Mouse (Mus musculus) c-Kit-positive CD71-negative TER-119-negative erythroid progenitor cells, embryonic 14.5 days (primary cell): ENCODE data around the gene Ralgps2.

ENCODE experiments used
- DNase-seq: peaks from one replicate; pipeline ENCODE4 v3.0.0-alpha.2; 2013; ENCODE audit warnings: low read depth

Gene Ralgps2

DNA sequence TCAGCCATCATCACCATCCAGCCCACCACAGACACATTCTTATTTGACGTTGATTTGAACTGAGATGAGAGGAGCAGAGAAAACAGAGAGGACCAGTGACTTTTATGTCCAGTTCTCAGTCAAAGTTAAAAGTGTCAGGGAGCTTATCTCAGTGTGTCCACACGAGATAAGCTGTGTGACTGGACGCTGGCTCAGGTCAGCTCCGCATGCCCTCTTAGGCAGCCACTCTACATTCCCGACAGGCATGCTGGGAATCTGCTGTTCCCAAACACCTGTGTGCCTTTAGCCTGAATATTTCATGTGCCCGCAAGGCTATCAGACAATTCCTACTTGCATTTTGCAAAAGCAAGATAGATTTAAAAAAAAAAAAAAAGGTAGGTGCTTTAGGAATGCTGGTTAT lies 125.9 kb downstream of the Ralgps2 start:
- DNase-seq: no peak

DNA sequence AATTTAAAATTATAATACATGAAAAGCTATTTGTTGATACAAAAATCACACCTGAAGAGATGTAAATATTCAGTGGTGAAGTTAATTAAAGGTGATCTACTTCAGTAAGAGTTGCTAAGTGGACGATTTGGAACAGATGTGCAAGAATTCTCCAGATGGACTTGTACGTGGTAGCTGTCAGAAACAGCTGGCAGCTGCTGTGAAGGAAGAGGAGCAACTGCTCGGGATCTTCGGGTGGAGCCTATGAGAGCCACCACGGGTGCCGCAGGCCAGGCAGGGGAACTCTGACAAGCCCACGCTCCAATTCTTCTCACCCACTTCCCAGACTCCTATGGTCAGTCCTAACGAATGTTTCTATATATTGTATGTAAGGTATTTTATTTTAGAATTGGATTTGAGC lies 126.7 kb downstream of the Ralgps2 start:
- DNase-seq: no peak

DNA sequence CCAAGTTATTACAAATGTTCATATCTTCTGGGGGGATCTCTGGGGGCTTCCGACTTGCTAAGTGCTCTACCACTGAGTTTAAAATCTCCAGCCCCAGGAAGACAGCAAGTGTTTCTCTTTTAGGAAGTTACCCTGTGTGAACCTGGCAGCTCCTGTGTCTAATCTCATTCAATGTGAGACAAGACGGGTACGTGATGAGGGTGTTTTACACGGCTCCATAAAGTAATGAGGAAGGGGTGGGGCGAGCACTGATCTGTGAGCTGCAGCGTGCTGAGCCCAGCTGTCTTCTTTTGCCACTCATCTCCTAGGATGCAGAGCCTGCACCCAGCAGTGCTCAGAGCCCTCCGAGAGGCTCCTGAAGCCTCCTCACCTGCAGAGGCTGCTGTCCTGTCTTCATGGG lies 127.5 kb downstream of the Ralgps2 start:
- no peak for DNase-seq

DNA sequence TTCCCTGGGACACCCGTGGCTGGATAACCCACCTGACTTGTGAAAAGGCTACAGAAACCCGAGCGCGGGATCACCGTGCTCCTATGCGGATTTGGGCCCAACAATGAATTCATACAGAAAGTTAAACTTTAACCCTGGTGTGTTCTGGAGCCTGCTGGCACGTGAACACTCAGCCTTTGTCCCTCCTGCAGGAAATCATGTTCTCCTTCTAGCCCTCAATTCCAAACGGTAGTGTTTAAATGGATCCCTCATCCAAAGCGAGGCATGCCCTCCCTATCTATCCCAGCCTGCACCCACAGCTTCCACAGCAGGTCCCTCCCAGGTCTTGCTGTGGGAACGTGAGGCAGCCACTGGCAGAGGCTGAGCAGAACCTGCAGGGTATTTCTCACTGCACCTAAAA lies 131.1 kb downstream of the Ralgps2 start:
- no peak for DNase-seq

DNA sequence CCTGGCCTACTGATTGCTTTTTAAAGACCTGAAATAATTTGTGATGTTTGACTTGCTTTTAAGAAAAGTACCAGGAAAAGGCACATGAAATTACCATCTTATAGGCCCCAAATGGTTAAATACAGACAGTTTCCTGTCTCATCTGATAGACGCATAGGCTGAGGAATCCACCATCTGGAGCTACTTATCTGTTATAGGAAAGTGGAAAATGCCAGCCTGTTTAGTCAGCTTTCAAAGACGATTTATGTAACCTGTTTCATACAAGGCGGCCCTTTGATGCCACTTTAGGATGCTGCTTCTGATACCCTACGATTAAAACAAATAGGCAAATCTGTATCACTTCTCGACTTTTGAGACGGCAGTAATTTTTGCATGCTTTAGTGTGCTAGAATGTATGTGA lies 138.2 kb downstream of the Ralgps2 start:
- DNase-seq: no peak

DNA sequence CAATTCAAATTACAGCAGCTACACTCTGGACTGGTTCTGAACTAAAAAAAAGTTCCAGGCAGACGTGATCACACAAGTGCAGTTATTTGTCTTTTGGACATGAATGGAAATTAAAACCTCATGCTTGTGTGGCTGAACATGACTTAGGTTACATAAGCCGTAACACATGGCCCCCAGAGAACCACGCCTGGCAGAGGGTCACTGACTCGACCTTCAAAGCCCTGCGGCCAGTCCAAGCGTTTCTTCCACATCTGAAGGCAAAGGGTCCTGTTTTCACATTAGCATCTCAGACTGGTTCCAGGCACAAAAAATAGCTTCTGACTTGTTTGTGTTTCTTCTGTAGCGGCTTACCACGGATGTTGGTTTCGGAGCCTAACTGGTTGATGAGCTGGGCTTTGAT lies 143.2 kb downstream of the Ralgps2 start:
- DNase-seq: no peak

DNA sequence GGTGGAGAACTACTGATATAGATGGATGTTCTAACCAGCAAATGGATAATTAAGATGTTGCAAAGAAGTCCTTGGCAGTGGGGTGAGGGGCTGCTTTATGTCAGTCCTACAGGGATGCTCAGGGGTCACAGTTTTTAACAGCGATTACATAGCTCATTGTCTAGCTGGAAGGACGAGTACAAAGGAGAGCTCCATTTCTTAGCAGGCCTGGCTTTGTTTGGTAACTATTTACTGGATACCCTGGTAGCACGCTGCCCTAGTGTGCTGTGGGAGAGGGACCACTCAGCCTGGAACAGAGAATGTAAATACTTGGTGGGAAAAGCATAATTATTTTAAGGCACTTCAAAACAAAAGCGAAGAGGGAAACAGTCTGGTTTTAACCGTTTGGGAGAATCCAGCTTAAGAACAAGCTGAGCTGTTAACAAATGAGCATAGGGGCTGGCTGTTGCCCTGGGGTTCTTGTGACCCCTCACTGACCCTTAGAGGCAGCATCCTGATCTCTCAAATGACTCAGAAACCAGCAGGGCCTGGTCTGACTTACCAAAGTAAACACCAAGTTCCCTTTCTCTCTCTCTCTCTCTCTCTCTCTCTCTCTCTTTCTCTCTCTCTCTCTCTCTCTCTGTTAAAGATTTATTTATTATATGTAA lies 149.5 kb downstream of the Ralgps2 start:
- DNase-seq: no peak

DNA sequence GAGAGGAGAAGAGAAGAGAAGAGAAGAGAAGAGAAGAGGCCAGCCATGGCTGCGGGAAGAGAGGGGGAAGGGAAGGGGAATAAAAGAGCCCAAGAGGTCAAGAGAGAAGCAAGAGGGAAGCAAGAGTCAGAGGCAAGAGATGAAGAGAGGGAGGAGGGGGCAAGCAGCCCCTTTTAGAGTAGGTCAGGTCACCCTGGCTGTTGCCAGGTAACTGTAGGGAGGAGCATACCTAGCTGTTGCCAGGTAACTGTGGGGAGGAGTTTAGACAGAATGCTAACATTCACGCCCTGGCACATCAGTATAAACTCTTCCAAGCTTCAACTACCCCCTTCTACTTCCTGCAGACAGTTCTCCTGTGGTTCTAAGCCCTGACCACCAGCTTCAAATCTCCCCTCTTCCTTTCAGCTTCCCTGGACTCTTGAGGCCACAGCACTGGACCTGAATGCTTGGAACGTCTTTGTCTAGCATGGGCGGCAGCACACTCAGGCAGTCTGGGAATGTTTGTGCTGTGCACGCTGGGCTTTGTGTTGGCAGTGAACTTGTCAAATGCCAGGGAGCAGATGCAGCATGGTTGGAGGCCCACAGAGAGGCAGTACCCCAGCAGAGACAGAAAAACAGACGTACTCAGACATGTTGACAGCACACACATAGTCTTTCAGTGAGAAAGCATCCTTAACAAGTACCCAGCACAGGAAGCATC lies 152.1 kb downstream of the Ralgps2 start:
- DNase-seq: no peak

DNA sequence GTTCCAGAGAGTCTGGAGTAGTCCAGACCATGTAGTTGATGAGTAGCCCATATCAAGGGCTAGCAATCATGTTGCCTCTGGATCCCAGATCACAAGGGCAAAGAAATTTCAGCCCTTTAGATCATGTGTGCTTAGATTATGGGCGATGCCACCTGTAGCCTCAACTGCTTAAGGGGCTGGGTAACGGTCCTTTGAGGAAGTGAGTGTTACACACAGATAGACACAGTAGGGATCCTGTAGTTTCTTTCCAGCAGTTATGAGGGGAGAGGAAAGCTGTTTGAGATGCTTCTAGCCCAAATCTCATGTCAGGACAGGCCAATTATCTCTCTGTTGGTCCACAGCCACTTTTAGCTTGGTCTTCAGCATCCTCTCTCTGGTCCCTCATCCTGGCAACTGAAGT lies 153.4 kb downstream of the Ralgps2 start:
- no peak for DNase-seq

DNA sequence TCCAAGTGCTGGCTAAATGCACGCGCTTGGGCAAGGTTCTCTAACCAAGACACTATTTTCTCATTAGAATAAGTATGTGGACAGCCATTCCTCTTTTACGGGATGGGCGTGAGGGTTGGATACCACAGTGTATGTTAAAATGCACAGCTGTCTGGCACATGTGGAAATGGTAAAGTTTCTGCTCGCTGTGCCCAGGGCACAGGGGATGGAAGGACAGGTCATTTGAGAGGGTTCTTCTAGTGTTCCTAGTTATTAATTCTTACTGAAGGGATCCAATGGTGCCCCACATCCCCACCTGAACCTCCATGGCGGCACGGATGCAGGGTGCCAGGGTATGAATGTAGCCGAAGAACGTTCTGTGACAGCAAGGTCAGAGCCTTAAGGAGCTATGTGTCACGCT lies 154.5 kb downstream of the Ralgps2 start:
- DNase-seq: no peak

DNA sequence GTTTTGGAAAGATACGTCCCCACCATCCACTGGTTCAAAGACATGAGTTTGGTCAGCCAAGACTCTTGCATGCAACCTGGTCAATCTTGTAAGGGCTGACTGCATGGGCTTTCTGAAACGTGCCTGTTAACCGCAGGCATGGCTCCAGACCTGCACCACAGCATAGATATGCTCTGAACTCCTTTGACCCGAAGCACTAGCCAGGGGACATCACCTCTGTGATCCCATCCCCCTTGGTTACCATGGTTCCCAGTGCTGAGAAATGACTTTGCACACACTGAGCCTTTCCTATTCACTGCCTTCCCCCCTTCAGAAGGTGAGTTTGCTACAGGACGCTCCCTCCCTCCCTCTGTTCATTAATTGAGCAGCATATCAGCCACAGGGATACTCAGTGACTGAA lies 155.3 kb downstream of the Ralgps2 start:
- DNase-seq: no peak

DNA sequence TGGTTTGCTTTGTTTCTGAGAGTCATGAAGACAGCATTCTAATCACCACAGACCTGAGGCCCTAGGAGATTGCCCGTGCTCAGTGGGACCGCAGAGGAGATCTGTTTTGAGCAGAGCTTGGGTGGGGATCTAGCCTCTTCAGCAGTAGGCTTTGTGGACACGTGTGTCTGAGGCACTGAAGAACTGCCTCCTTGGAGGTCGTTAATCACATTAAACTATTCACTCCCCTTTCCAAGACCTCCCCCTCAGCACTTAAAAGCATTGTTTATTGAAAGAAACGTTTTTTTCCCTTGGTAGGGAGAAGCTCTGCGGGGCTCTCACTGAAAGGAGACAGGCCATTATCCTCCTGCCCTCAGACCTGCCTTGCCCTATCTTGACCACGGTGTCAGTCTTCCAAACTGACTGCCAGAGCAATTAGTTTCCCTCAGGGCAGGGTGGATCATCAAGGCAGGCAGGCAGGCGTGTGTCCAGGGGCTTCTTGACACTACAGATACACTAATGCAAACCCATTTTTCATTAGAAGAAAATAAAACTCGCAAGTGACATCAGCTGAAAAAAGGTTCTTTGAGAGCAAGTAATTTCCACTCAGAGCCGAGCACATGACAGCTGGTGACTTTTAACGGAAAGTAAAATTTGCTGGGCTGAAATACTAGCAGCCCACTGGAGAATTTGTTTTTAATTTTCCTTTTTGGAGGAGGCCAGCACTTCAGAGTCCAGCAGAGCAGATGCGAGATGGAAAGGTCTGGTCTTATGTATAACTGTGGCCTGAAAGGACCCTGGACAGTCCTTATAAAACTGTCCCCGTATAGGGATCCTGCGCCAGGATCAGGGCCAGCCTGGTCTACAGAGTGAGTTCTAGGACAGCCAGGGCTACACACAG lies 157.2 kb downstream of the Ralgps2 start:
- no peak for DNase-seq

DNA sequence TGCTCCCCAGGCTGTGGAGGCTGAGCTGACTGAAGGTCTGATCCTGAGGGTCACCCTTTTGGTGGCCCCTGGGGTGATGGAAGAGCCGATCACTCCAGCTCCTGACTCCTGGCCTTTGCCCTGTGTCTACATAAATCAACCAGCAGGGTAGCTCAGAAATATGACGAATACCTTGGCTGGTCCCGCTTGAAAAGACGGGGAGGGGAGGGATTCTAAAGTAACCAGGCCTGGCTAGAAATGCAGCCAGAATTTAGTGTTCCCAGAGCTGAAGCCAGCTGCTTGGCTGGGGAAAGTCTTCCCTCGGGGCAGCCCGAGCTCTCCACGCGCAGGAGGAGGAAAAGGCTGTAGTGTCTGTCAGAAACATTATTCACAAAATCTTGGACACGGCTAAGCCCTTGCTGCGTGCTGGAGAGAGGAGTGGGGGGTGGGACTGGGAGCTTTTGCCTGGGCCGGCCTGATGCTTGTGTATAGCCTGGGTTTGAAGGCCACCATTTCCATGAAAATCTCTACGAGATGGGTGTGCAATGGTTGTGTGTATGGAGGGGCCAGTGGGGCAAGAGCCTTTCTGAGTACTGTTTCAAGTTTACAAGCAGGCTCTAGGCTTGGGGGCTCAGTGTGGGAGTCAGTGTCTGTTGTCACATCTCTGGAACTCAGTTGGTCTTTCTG lies 158.2 kb downstream of the Ralgps2 start:
- DNase-seq: no peak

DNA sequence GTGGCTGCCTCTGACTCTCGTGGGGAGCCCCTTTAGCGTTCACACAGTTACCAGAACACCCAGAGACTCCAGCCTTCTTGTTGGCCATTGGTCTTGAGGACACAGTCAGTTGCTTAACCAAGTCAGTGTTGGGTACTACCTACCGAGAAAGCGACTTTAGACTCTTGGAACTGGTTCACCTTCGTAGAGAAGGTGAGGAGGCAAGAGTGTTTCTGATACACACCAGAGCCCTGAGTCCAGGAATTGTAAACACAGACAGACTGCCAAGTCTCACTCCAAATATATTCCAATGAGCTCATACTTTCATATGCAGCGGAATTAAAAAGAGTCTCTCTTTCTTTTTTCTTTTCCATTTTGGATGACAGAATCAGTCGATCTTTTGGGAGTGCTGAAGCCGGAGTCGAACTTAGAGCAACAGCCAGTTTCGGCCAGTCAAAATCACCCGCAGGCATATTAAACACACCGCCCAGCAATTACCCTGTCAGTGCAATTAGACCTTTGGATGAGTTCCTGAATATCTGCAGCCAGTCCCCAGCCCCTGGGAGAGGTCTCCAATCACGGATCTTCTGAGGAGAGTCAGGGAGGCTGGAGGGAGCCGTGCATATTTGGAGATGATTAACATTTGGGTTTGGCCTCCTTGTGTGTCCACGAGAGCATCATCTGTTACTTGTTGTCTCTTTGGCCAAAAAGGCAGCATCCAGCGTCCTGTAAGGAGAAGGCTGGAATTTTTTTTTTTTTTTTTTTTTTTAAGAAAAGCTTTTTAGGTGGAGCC lies 159.0 kb downstream of the Ralgps2 start:
- DNase-seq: no peak

DNA sequence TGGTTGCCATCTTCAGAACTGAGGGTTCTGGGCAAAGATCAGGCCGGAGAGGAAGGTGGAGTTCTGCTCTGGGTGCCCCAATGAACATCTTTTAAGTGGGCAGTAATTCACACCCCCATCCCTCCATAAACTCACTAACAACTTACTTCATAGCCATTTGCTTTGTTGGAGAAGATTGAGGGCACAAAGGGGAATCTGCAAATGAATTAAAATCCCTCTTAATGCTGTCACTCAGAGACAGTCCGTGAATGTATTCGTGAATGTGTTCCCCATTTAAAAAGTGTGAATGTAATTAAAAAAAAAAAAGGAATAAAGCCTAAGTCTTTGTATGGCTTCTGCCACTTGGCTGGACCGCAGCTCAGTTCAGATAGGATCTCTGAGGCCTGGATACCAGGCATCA lies 159.8 kb downstream of the Ralgps2 start:
- DNase-seq: no peak

DNA sequence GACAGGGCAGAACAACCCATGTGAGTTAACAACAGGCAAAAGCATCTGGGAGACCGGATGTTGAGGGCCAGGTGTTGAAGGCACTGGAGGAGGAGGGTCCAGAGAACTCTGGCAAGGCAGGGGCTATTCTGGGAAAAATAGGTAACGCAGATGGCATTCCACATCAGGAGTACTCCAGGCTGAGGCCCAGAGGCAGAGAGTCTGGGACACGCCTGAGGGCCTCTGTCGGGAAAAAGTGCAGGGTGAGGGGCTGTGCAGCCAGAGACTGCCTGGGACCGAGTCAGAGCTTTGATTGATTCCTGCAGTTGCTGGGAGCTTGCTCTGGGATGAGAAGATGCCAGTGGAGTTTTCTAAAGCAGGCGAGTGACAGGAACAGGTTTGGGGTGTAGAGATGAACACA lies 160.4 kb downstream of the Ralgps2 start:
- DNase-seq: no peak

DNA sequence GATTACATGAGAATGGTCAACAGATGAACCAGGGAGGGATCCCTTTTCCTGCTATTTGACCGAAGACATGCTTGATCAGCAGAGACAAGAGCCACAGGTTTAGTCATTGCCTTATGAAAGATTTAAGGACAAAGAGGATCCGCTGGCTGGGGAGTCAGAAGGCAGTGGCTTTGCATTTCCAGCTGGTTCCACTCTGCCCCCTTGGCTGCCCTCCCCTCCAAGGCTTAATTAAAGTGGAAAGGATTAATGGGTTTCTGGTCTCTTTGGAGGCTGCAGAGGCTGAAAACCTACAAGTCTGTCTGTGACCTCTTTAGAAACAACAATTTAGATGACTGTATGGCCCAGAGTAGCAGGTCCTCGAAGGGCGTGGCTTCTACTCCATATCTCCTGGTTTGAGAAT lies 161.5 kb downstream of the Ralgps2 start:
- DNase-seq: no peak

DNA sequence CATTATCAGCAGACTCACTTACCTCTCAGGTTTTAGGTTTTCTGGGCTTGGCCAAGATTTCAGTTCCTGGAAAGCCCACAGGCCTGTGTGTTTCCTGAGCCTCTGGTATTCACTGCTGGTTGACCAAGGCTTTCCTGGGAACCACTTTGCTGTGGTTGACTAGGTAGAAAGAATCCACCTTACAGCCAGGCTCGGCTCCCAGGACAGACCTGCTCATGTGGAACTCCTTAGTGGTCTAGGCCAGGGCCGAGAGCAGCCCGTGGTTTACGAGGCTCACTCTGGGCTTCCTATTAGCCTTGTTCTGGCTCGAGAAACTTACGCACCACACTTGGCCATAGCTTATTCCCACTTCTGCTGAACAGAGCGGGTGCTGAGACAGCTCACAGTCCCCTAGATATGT lies 163.4 kb downstream of the Ralgps2 start:
- DNase-seq: no peak

DNA sequence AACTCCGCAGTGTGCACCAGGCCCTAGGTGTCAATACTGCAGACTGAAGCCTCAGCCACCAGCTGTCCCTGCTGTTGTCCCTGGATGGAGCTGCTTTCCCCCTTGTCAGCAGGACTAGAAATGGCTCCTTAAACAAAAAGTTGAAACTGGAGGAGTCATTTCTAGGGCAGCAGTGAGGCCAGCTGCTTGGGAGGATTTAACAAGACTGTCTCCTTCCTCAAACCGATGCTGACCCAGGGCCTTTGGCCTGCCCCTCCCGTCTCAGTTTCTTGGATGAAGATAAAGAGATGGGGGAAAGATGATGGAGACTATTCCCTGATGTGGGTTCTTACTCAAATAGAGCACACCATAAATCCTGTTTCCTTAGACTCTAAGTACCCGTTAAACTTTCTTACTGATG lies 164.2 kb downstream of the Ralgps2 start:
- no peak for DNase-seq

DNA sequence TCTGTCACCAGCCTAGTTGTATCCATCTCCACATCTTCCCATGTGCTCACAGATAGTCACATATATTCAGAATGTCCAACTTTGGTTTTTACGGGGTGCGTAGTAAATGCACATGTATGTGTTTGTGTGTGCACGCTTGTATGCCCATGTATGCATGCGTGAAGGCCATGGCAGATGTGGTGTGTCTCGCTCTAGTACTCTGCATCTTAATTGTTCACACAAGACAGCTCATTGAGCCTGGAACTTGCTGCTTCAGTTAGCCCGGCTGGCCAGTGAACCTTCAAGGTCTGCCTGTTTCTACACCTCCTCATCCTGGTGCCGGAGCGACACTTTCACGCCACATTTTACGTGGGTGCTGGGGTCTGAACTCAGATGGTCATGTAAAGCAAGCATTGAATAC lies 168.6 kb downstream of the Ralgps2 start:
- DNase-seq: no peak

DNA sequence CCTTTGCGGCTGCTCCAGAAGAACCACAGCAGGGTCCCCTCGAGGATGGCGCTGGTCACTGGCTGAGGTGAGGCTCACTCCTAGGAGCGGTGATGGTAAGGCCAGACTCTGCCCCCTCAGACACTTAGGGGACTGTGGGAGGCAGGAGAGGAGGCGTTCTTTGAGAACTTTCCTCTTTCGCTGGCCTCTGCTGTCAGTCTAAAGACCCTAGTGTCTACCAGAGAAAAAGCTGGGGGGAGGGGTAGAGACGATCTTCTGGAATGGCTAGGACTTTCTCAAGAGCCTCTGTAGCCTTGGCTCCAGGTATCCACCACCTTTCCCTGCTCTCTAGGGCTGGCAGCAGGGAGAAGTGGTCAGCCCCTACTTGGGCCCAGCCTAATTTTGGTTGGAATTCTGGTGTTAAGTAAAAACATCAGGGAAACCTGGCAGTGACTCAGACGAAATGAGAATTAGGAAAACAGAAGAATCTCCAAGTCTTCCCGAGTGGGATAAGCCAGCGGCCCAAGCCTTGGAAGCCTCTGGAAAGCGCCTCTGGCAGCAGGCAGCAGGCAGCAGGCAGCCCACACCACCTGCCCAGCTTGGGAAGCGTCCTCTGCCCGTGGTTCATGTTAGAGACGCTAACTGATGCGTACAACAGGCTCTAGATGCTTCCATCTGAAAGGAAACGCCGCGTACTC lies 169.7 kb downstream of the Ralgps2 start:
- no peak for DNase-seq
